Mouse (Mus musculus): ENCODE measurements around the gene Hnrnph1. TPM values are rescaled to one million over a fixed set of nuclear protein-coding genes. Genes with fewer than 3 reads are reported as not detected.

The Hnrnph1 gene
- polyA plus RNA-seq, 2 experiments: 101 to 200 TPM

- Histone ChIP-seq H3K27me3 (ENCODE audit: control insufficient read depth, insufficient read depth, low read length) (no peaks in the 10 kb centered on the region), H3K4me3 (ENCODE audit: insufficient read depth in 1 of 2, low read depth in 2 of 2, low read length in 2 of 2) (no peak overlapping the region), H3K27ac (no peak overlapping the region), H3K36me3 (replicated peaks; ENCODE audit: control insufficient read depth, insufficient read depth, low read depth) (peaks cover 7% of the 10 kb centered on the region), H3K4me1 (replicated peaks; ENCODE audit: control insufficient read depth in 2 of 2, insufficient read depth in 2 of 2, low read length in 1 of 2) (no peaks in the 10 kb centered on the region), H3K4me2 (ENCODE audit: low read depth) (no peak overlapping the region), H3K9me3 (ENCODE audit: control insufficient read depth, low read length) (no peaks in the 10 kb centered on the region), H3K9ac (replicated peaks) (no peak overlapping the region)
- DNase-seq (ENCODE audit: low read depth in 3 of 3, low spot score in 3 of 3) (no peak), ATAC-seq (ENCODE audit: insufficient read depth) (peak; percentile 16; the same call in 1 of the 2 replicates)
- TF ChIP-seq CTCF (IDR thresholded peaks at IDR 0.05; ENCODE audit: low read depth) (no peak), EP300 (IDR thresholded peaks at IDR 0.05; ENCODE audit: low read depth) (no peak)
- WGBS (ENCODE audit: insufficient replicate concordance): 56% methylated on average over 4 of the region's 4 CpGs
These were observed 14.6 kb downstream of the Hnrnph1 start for GRCm38 (mm10) chr11:50391272-50391960.

GRCm38 (mm10) chr11:50393306-50393705 lies 16.5 kb downstream of the Hnrnph1 start:
- H3K9me3 ChIP-seq (ENCODE audit: control insufficient read depth, low read length): no peaks in the 10 kb centered on the region
- no peak overlapping the region for H3K9ac ChIP-seq (replicated peaks)
- no peaks in the 10 kb centered on the region for H3K4me1 ChIP-seq (replicated peaks; ENCODE audit: control insufficient read depth in 2 of 2, insufficient read depth in 2 of 2, low read length in 1 of 2)
- ATAC-seq (ENCODE audit: insufficient read depth) (no peak), DNase-seq (ENCODE audit: low read depth in 3 of 3, low spot score in 3 of 3) (no peak)
- TF ChIP-seq CTCF (IDR thresholded peaks at IDR 0.05; ENCODE audit: low read depth): no peak
- no peak for TF ChIP-seq EP300 (IDR thresholded peaks at IDR 0.05; ENCODE audit: low read depth)
- no peaks in the 10 kb centered on the region; the same call in 1 of the 2 replicates for H3K36me3 ChIP-seq (replicated peaks; ENCODE audit: control insufficient read depth, insufficient read depth, low read depth)
- H3K4me2 ChIP-seq (ENCODE audit: low read depth): no peak overlapping the region
- no peak overlapping the region for H3K4me3 ChIP-seq (ENCODE audit: insufficient read depth in 1 of 2, low read depth in 2 of 2, low read length in 2 of 2)
- 68% methylated on average over 6 of the region's 6 CpGs for WGBS (ENCODE audit: insufficient replicate concordance)
- no peak overlapping the region for H3K27ac ChIP-seq
- no peaks in the 10 kb centered on the region for H3K27me3 ChIP-seq (ENCODE audit: control insufficient read depth, insufficient read depth, low read length)

- ATAC-seq (ENCODE audit: insufficient read depth) (no peak), DNase-seq (ENCODE audit: low read depth in 3 of 3, low spot score in 3 of 3) (no peak)
- TF ChIP-seq CTCF (IDR thresholded peaks at IDR 0.05; ENCODE audit: low read depth): no peak
- TF ChIP-seq EP300 (IDR thresholded peaks at IDR 0.05; ENCODE audit: low read depth): no peak
- Histone ChIP-seq H3K27ac (no peak overlapping the region), H3K4me1 (replicated peaks; ENCODE audit: control insufficient read depth in 2 of 2, insufficient read depth in 2 of 2, low read length in 1 of 2) (no peaks in the 10 kb centered on the region), H3K9ac (replicated peaks) (no peak overlapping the region), H3K36me3 (replicated peaks; ENCODE audit: control insufficient read depth, insufficient read depth, low read depth) (no peaks in the 10 kb centered on the region; the same call in 1 of the 2 replicates), H3K4me2 (ENCODE audit: low read depth) (no peak overlapping the region), H3K27me3 (ENCODE audit: control insufficient read depth, insufficient read depth, low read length) (no peaks in the 10 kb centered on the region), H3K4me3 (ENCODE audit: insufficient read depth in 1 of 2, low read depth in 2 of 2, low read length in 2 of 2) (no peak overlapping the region), H3K9me3 (ENCODE audit: control insufficient read depth, low read length) (no peaks in the 10 kb centered on the region)
- WGBS (ENCODE audit: insufficient replicate concordance): 75% methylated on average over 7 of the region's 7 CpGs
These were observed 17.9 kb downstream of the Hnrnph1 start for GRCm38 (mm10) chr11:50394731-50395130.

GRCm38 (mm10) chr11:50396766-50397307 lies 20.0 kb downstream of the Hnrnph1 start:
- no peak overlapping the region for H3K4me2 ChIP-seq (ENCODE audit: low read depth)
- DNase-seq (ENCODE audit: low read depth in 3 of 3, low spot score in 3 of 3) (no peak), ATAC-seq (ENCODE audit: insufficient read depth) (no peak)
- H3K27me3 ChIP-seq (ENCODE audit: control insufficient read depth, insufficient read depth, low read length): no peaks in the 10 kb centered on the region
- 72% methylated on average over 11 of the region's 11 CpGs for WGBS (ENCODE audit: insufficient replicate concordance)
- no peaks in the 10 kb centered on the region for H3K9me3 ChIP-seq (ENCODE audit: control insufficient read depth, low read length)
- no peak overlapping the region for H3K27ac ChIP-seq
- H3K4me3 ChIP-seq (ENCODE audit: insufficient read depth in 1 of 2, low read depth in 2 of 2, low read length in 2 of 2): no peak overlapping the region
- TF ChIP-seq EP300 (IDR thresholded peaks at IDR 0.05; ENCODE audit: low read depth) (no peak), CTCF (IDR thresholded peaks at IDR 0.05; ENCODE audit: low read depth) (no peak)
- H3K9ac ChIP-seq (replicated peaks): no peak overlapping the region
- no peaks in the 10 kb centered on the region for H3K4me1 ChIP-seq (replicated peaks; ENCODE audit: control insufficient read depth in 2 of 2, insufficient read depth in 2 of 2, low read length in 1 of 2)
- H3K36me3 ChIP-seq (replicated peaks; ENCODE audit: control insufficient read depth, insufficient read depth, low read depth): no peaks in the 10 kb centered on the region; the same call in 1 of the 2 replicates

- H3K9ac ChIP-seq (replicated peaks): no peak overlapping the region
- H3K27ac ChIP-seq: no peak overlapping the region
- no peak overlapping the region for H3K4me3 ChIP-seq (ENCODE audit: insufficient read depth in 1 of 2, low read depth in 2 of 2, low read length in 2 of 2)
- 72% methylated on average over 9 of the region's 9 CpGs for WGBS (ENCODE audit: insufficient replicate concordance)
- DNase-seq (ENCODE audit: low read depth in 3 of 3, low spot score in 3 of 3): no peak
- no peaks in the 10 kb centered on the region for H3K4me1 ChIP-seq (replicated peaks; ENCODE audit: control insufficient read depth in 2 of 2, insufficient read depth in 2 of 2, low read length in 1 of 2)
- TF ChIP-seq CTCF (IDR thresholded peaks at IDR 0.05; ENCODE audit: low read depth): no peak
- no peak for TF ChIP-seq EP300 (IDR thresholded peaks at IDR 0.05; ENCODE audit: low read depth)
- no peaks in the 10 kb centered on the region for H3K9me3 ChIP-seq (ENCODE audit: control insufficient read depth, low read length)
- ATAC-seq (ENCODE audit: insufficient read depth): no peak
- H3K27me3 ChIP-seq (ENCODE audit: control insufficient read depth, insufficient read depth, low read length): no peaks in the 10 kb centered on the region
- no peaks in the 10 kb centered on the region; the same call in 1 of the 2 replicates for H3K36me3 ChIP-seq (replicated peaks; ENCODE audit: control insufficient read depth, insufficient read depth, low read depth)
- H3K4me2 ChIP-seq (ENCODE audit: low read depth): no peak overlapping the region
These were observed 20.5 kb downstream of the Hnrnph1 start for GRCm38 (mm10) chr11:50397316-50397715.
